Mouse (Mus musculus): ENCODE results near the gene Ttll4.

Gene Ttll4

GRCm38 (mm10) chr1:74661448-74662195, at the start of gene Ttll4:
Gene Ttll4, plus strand, starts transcription at chr1:74661745.
- DNase-seq: peak; percentile 94

GRCm38 (mm10) chr1:74624183-74624582, 37.4 kb upstream of the Ttll4 start:
- DNase-seq: no peak

GRCm38 (mm10) chr1:74626076-74626475, 35.5 kb upstream of the Ttll4 start:
- no peak for DNase-seq

GRCm38 (mm10) chr1:74628001-74628400, 33.5 kb upstream of the Ttll4 start:
- no peak for DNase-seq

- DNase-seq: no peak
Observed at GRCm38 (mm10) chr1:74632734-74633133, 28.8 kb upstream of the Ttll4 start.

- DNase-seq: no peak
Observed at GRCm38 (mm10) chr1:74643524-74643923, 18.0 kb upstream of the Ttll4 start.

GRCm38 (mm10) chr1:74643926-74644325, 17.6 kb upstream of the Ttll4 start:
- DNase-seq: peak; percentile 21

- DNase-seq: no peak
Observed at GRCm38 (mm10) chr1:74662253-74662865, 814 bp downstream of the Ttll4 start.

GRCm38 (mm10) chr1:74665153-74665552, 3.6 kb downstream of the Ttll4 start:
- DNase-seq: no peak

GRCm38 (mm10) chr1:74668371-74668770, 6.8 kb downstream of the Ttll4 start:
- DNase-seq: no peak

GRCm38 (mm10) chr1:74672731-74673130, 11.2 kb downstream of the Ttll4 start:
- no peak for DNase-seq

GRCm38 (mm10) chr1:74676863-74677262, 15.3 kb downstream of the Ttll4 start:
- no peak for DNase-seq

- DNase-seq: no peak
Observed at GRCm38 (mm10) chr1:74677843-74678242, 16.3 kb downstream of the Ttll4 start.

GRCm38 (mm10) chr1:74687131-74687530, 25.6 kb downstream of the Ttll4 start:
- DNase-seq: no peak

- no peak for DNase-seq
Observed at GRCm38 (mm10) chr1:74693891-74694583, 32.5 kb downstream of the Ttll4 start.

GRCm38 (mm10) chr1:74695836-74696235, 34.3 kb downstream of the Ttll4 start:
- DNase-seq: no peak

GRCm38 (mm10) chr1:74697416-74697815, 35.9 kb downstream of the Ttll4 start:
- DNase-seq: no peak

GRCm38 (mm10) chr1:74698353-74698752, 36.8 kb downstream of the Ttll4 start:
- DNase-seq: no peak

- DNase-seq: no peak
Observed at GRCm38 (mm10) chr1:74698791-74699190, 37.2 kb downstream of the Ttll4 start.

GRCm38 (mm10) chr1:74702142-74702553, 40.6 kb downstream of the Ttll4 start:
- DNase-seq: no peak

- DNase-seq: no peak
Observed at GRCm38 (mm10) chr1:74704156-74704555, 42.6 kb downstream of the Ttll4 start.

- no peak for DNase-seq
Observed at GRCm38 (mm10) chr1:74705016-74705415, 43.5 kb downstream of the Ttll4 start.

- peak; percentile 16 for DNase-seq
Observed at GRCm38 (mm10) chr1:74709566-74709965, 48.0 kb downstream of the Ttll4 start.

- no peak for DNase-seq
Observed at GRCm38 (mm10) chr1:74712046-74712445, 50.5 kb downstream of the Ttll4 start.

Measured in thymus, postnatal 4 days (tissue).